Mouse (Mus musculus) brain, adult 2 months (tissue): ENCODE measurements around the gene Cnn2.
A peak's percentile ranks its signal among the peaks of the same experiment; 100 is the strongest.
"Not testable (repeated sequence)": the region's sequence is repeated elsewhere in the genome, so short reads cannot be mapped to it uniquely, and the experiment has no call there.

ENCODE experiments used
- DNase-seq: peaks from one replicate; pipeline ENCODE4 v3.0.0; 2011; ENCODE audit warnings: low read depth, low spot score

Gene Cnn2

GRCm38 (mm10) chr10:79988506-79989271, at the start of gene Cnn2:
Cnn2 (plus strand) TSS chr10:79988584.
- DNase-seq = no peak

- DNase-seq = no peak
Observed at GRCm38 (mm10) chr10:79940749-79941148, 47.6 kb upstream of the Cnn2 start.

- DNase-seq = no peak
Observed at GRCm38 (mm10) chr10:79942988-79943387, 45.4 kb upstream of the Cnn2 start.

- no peak for DNase-seq
Observed at GRCm38 (mm10) chr10:79943471-79943901, 44.9 kb upstream of the Cnn2 start.

GRCm38 (mm10) chr10:79945507-79946234, 42.7 kb upstream of the Cnn2 start:
- DNase-seq = peak; percentile 37

GRCm38 (mm10) chr10:79946752-79947322, 41.5 kb upstream of the Cnn2 start:
- DNase-seq = no peak

GRCm38 (mm10) chr10:79947502-79947901, 40.9 kb upstream of the Cnn2 start:
- no peak for DNase-seq

- DNase-seq = no peak
Observed at GRCm38 (mm10) chr10:79949873-79950272, 38.5 kb upstream of the Cnn2 start.

- no peak for DNase-seq
Observed at GRCm38 (mm10) chr10:79950661-79951060, 37.7 kb upstream of the Cnn2 start.

GRCm38 (mm10) chr10:79953946-79954345, 34.4 kb upstream of the Cnn2 start:
- DNase-seq = peak; percentile 34

- no peak for DNase-seq
Observed at GRCm38 (mm10) chr10:79955691-79956090, 32.7 kb upstream of the Cnn2 start.

- no peak for DNase-seq
Observed at GRCm38 (mm10) chr10:79956643-79957154, 31.7 kb upstream of the Cnn2 start.

- peak; percentile 77 for DNase-seq
Observed at GRCm38 (mm10) chr10:79958140-79958816, 30.1 kb upstream of the Cnn2 start.

- not testable (repeated sequence) for DNase-seq
Observed at GRCm38 (mm10) chr10:79959412-79959811, 29.0 kb upstream of the Cnn2 start.

- DNase-seq = peak; percentile 100
Observed at GRCm38 (mm10) chr10:79959847-79960601, 28.4 kb upstream of the Cnn2 start, which contains the start of gene Wdr18. Wdr18 (plus strand) TSS chr10:79960152.

- no peak for DNase-seq
Observed at GRCm38 (mm10) chr10:79960671-79961294, 27.6 kb upstream of the Cnn2 start.

- DNase-seq = no peak
Observed at GRCm38 (mm10) chr10:79964727-79965126, 23.7 kb upstream of the Cnn2 start.

- DNase-seq = no peak
Observed at GRCm38 (mm10) chr10:79965325-79965724, 23.1 kb upstream of the Cnn2 start.

GRCm38 (mm10) chr10:79966886-79967400, 21.4 kb upstream of the Cnn2 start:
- peak; percentile 72 for DNase-seq

- no peak for DNase-seq
Observed at GRCm38 (mm10) chr10:79968181-79968580, 20.2 kb upstream of the Cnn2 start.
